Comparison of ENCODE assay signal across 11 mouse cellular contexts in genomic region chr5:130924245-130924827, GRCm38 (mm10).
DNase-seq lines count a peak whose midpoint lies in the region; ATAC-seq and TF ChIP-seq lines count a peak whose summit lies in the region.
"Had no signal": no experiment of that assay in that cellular context is flagged by ENCODE, and none has a peak within 500 bp of the region (broad histone marks: within the 10 kb centered on the region; RNA-seq: fewer than 3 reads in every experiment).

No protein-coding gene starts in this region.

- intact Hi-C loops in left cerebral cortex, adult 2 months (cut with DNase I): no loop called here
- intact Hi-C loops in left cerebral cortex, postnatal 4 days (cut with DNase I): no loop called here

- H3K4me2 ChIP-seq in hindbrain, embryonic 11.5 days (replicated peaks; ENCODE audit: low read depth, low read length): no peak overlapping the region
- no peak overlapping the region for H3K4me2 ChIP-seq in limb, embryonic 14.5 days (replicated peaks; ENCODE audit: low read depth, low read length, severe bottlenecking)
- H3K4me2 ChIP-seq: embryonic facial prominence, embryonic 13.5 days; liver, embryonic 13.5 days had no signal

- no peak for TF ChIP-seq CTCF in brain, embryonic 14.5 days (IDR thresholded peaks at IDR 0.05; ENCODE audit: borderline replicate concordance, extremely low read depth, insufficient read depth, insufficient read length)
- TF ChIP-seq CTCF in left cerebral cortex, adult 2 months (IDR thresholded peaks at IDR 0.05): no peak

- H3K36me3 ChIP-seq in hindbrain, embryonic 11.5 days (ENCODE audit: control insufficient read depth, insufficient read depth, low read length): no peaks in the 10 kb centered on the region
- H3K36me3 ChIP-seq in limb, embryonic 14.5 days (ENCODE audit: control insufficient read depth, insufficient read depth, low read length): no peaks in the 10 kb centered on the region
- H3K36me3 ChIP-seq: embryonic facial prominence, embryonic 13.5 days; liver, embryonic 13.5 days had no signal

- no peak overlapping the region for H3K4me3 ChIP-seq in hindbrain, embryonic 11.5 days (ENCODE audit: low read depth, low read length)
- H3K4me3 ChIP-seq in limb, embryonic 14.5 days (replicated peaks; ENCODE audit: low read length): no peak overlapping the region
- H3K4me3 ChIP-seq in left cerebral cortex, adult 2 months: no peak overlapping the region
- H3K4me3 ChIP-seq: embryonic facial prominence, embryonic 13.5 days; liver, embryonic 13.5 days had no signal

- no peaks in the 10 kb centered on the region; the same call in 1 of the 2 replicates for H3K4me1 ChIP-seq in hindbrain, embryonic 11.5 days (replicated peaks; ENCODE audit: control insufficient read depth, insufficient read depth, low read length)
- peaks cover 15% of the 10 kb centered on the region for H3K4me1 ChIP-seq in limb, embryonic 14.5 days (ENCODE audit: control insufficient read depth, insufficient read depth, low read length)
- H3K4me1 ChIP-seq: liver, embryonic 13.5 days had no signal

- 0 out of 2 replicates have a peak, but pooled peaks cover 2% of the 10 kb centered on the region for H3K27me3 ChIP-seq in hindbrain, embryonic 11.5 days (ENCODE audit: control insufficient read depth, insufficient read depth, low read length)
- no peaks in the 10 kb centered on the region for H3K27me3 ChIP-seq in limb, embryonic 14.5 days (ENCODE audit: control insufficient read depth, insufficient read depth, low read length)
- H3K27me3 ChIP-seq: embryonic facial prominence, embryonic 13.5 days; liver, embryonic 13.5 days had no signal

- 20% methylated on average over 2 of the region's 2 CpGs for WGBS in hindbrain, embryonic 11.5 days
- WGBS in limb, embryonic 14.5 days: 26% methylated on average over 2 of the region's 2 CpGs

- H3K9me3 ChIP-seq in hindbrain, embryonic 11.5 days (ENCODE audit: control insufficient read depth, low read length): no peaks in the 10 kb centered on the region
- H3K9me3 ChIP-seq in limb, embryonic 14.5 days (ENCODE audit: control insufficient read depth, low read length): no peaks in the 10 kb centered on the region

- H3K27ac ChIP-seq in hindbrain, embryonic 11.5 days (ENCODE audit: low read depth, low read length): no peak overlapping the region
- H3K27ac ChIP-seq in limb, embryonic 14.5 days (replicated peaks; ENCODE audit: low read depth, low read length): no peak overlapping the region
- H3K27ac ChIP-seq in left cerebral cortex, adult 2 months: no peak overlapping the region
- H3K27ac ChIP-seq: embryonic facial prominence, embryonic 13.5 days; liver, embryonic 13.5 days had no signal

- DNase-seq in kidney, adult 8-10 months: peak; percentile 5 to 8
- DNase-seq in kidney, adult 11 months: no peak
- DNase-seq in brain, embryonic 14.5 days (ENCODE audit: low read depth): peak; percentile 94
- DNase-seq in hindbrain, embryonic 11.5 days (ENCODE audit: low spot score): peak; percentile 38
- DNase-seq in limb, embryonic 14.5 days (ENCODE audit: low spot score): peak; percentile 6
- DNase-seq in left cerebral cortex, adult 2 months (ENCODE audit: extremely low spot score in 1 of 2, low spot score in 2 of 2): no peak
- no peak for DNase-seq in left cerebral cortex, postnatal 4 days
- DNase-seq in left cerebral cortex, adult 9 months (ENCODE audit: low spot score in 2 of 2): no peak
- DNase-seq: liver, embryonic 13.5 days had no signal

- no peak overlapping the region for H3K9ac ChIP-seq in hindbrain, embryonic 11.5 days (ENCODE audit: low read depth, low read length)
- no peak overlapping the region for H3K9ac ChIP-seq in limb, embryonic 14.5 days (ENCODE audit: low read depth, low read length, severe bottlenecking)
- H3K9ac ChIP-seq: embryonic facial prominence, embryonic 13.5 days; liver, embryonic 13.5 days had no signal

- ATAC-seq in hindbrain, embryonic 11.5 days (ENCODE audit: low FRiP score): peak; percentile 90
- no peak for ATAC-seq in limb, embryonic 14.5 days (ENCODE audit: low FRiP score, low read depth)
- ATAC-seq: activated CD4-positive, CD25-positive, alpha-beta regulatory T cell, adult 4 months had no signal

- no peak for TF ChIP-seq POLR2A in brain, embryonic 14.5 days (IDR thresholded peaks at IDR 0.05; ENCODE audit: borderline replicate concordance, extremely low read depth, insufficient read depth, insufficient read length, poor library complexity, severe bottlenecking)
- no peak for TF ChIP-seq POLR2A in limb, embryonic 14.5 days (IDR thresholded peaks at IDR 0.05; ENCODE audit: borderline replicate concordance, extremely low read depth, insufficient read depth, insufficient read length)

Comparison
In these comparisons a context has a peak if more than half of its experiments do, and no peak if none do; other contexts are left out.
1. DNase-seq: peak in kidney, adult 8-10 months (2 of 2), brain, embryonic 14.5 days (single experiment), hindbrain, embryonic 11.5 days (single experiment) and limb, embryonic 14.5 days (single experiment); none in kidney, adult 11 months (single experiment), left cerebral cortex, adult 2 months (0 of 2), left cerebral cortex, postnatal 4 days (single experiment) and left cerebral cortex, adult 9 months (0 of 2).